Mouse (Mus musculus): ENCODE results near the gene Tlr9.

Tlr9 gene

GRCm38 (mm10) chr9:106202819-106203636, 19.4 kb upstream of the Tlr9 start, which contains the start of gene Twf2:
Twf2 (plus strand) TSS chr9:106203108.
- in situ Hi-C loops (cut with MboI, MseI), result no loop called here

- in situ Hi-C loops (cut with MboI, MseI), result no loop called here
Observed at GRCm38 (mm10) chr9:106203990-106204851, 18.2 kb upstream of the Tlr9 start.

GRCm38 (mm10) chr9:106205713-106206290, 16.6 kb upstream of the Tlr9 start:
- in situ Hi-C loops (cut with MboI, MseI), result no loop called here

GRCm38 (mm10) chr9:106206515-106206914, 15.9 kb upstream of the Tlr9 start:
- in situ Hi-C loops (cut with MboI, MseI), result no loop called here

- in situ Hi-C loops (cut with MboI, MseI), result no loop called here
Observed at GRCm38 (mm10) chr9:106208181-106208580, 14.2 kb upstream of the Tlr9 start.

GRCm38 (mm10) chr9:106209954-106210353, 12.4 kb upstream of the Tlr9 start:
- in situ Hi-C loops (cut with MboI, MseI), result loop anchor here (10.0 kb wide), 1 partner anchor 215 kb away; the partner anchor contains the start of gene Rpl29

- in situ Hi-C loops (cut with MboI, MseI), result loop anchor here (10.0 kb wide), 1 partner anchor 214 kb away; the partner anchor contains the start of gene Rpl29
Observed at GRCm38 (mm10) chr9:106210853-106211609, 11.4 kb upstream of the Tlr9 start.

GRCm38 (mm10) chr9:106211680-106212593, 10.5 kb upstream of the Tlr9 start:
- in situ Hi-C loops (cut with MboI, MseI), result loop anchor here (10.0 kb wide), 1 partner anchor 213 kb away; the partner anchor contains the start of gene Rpl29

- in situ Hi-C loops (cut with MboI, MseI), result loop anchor here (10.0 kb wide), 1 partner anchor 212 kb away; the partner anchor contains the start of gene Rpl29
Observed at GRCm38 (mm10) chr9:106212594-106212981, 9.8 kb upstream of the Tlr9 start.

- in situ Hi-C loops (cut with MboI, MseI), result loop anchor here (5.0 to 10.0 kb wide), 2 partner anchors 62 to 209 kb away; partner anchors contain the start of gene Rpl29
Observed at GRCm38 (mm10) chr9:106215341-106216125, 6.9 kb upstream of the Tlr9 start.

- in situ Hi-C loops (cut with MboI, MseI), result loop anchor here (5.0 to 10.0 kb wide), 2 partner anchors 60 to 208 kb away; partner anchors contain the start of gene Rpl29
Observed at GRCm38 (mm10) chr9:106216971-106217370, 5.4 kb upstream of the Tlr9 start.

GRCm38 (mm10) chr9:106220894-106221523, 1.4 kb upstream of the Tlr9 start:
- in situ Hi-C loops (cut with MboI, MseI), result no loop called here

GRCm38 (mm10) chr9:106222994-106223393, 596 bp downstream of the Tlr9 start:
- in situ Hi-C loops (cut with MboI, MseI), result no loop called here

GRCm38 (mm10) chr9:106225469-106226150, 3.2 kb downstream of the Tlr9 start:
- in situ Hi-C loops (cut with MboI, MseI), result no loop called here

GRCm38 (mm10) chr9:106226151-106226682, 3.8 kb downstream of the Tlr9 start:
- in situ Hi-C loops (cut with MboI, MseI), result no loop called here

GRCm38 (mm10) chr9:106227790-106228429, 5.5 kb downstream of the Tlr9 start:
- in situ Hi-C loops (cut with MboI, MseI), result no loop called here
